Mouse (Mus musculus) embryonic facial prominence, embryonic 13.5 days (tissue): Measurements from ENCODE around the gene Tceal8. TPM values are rescaled to one million over a fixed set of nuclear protein-coding genes. Genes with fewer than 3 reads are reported as not detected.
"Not testable (repeated sequence)": the region's sequence is repeated elsewhere in the genome, so short reads cannot be mapped to it uniquely, and the experiment has no call there.

Experiments used
- ATAC-seq: fragments of 200-750 bp; cut with Nextera tagmentation; 2 replicates; pipeline ENCODE4 v1.8.0; 2017; ENCODE audit warnings: low read depth; ENCODE audit not compliant: insufficient number of reproducible peaks, insufficient read depth, low FRiP score, low TSS enrichment
- H3K27ac ChIP-seq: fragments of 300-500 bp; sonication (generic); 2 replicates; pipeline ENCODE4 v1.5.1; 2015; ENCODE audit warnings: moderate library complexity, mild to moderate bottlenecking, inconsistent platforms
- H3K27me3 ChIP-seq: fragments of 300-500 bp; sonication (generic); 2 replicates; pipeline ENCODE4 v1.6.1; 2015; ENCODE audit warnings: mild to moderate bottlenecking, inconsistent platforms
- H3K36me3 ChIP-seq: fragments of 300-500 bp; sonication (generic); 2 replicates; pipeline ENCODE4 v1.6.1; 2015; ENCODE audit warnings: mild to moderate bottlenecking, inconsistent platforms
- H3K4me1 ChIP-seq: fragments of 300-500 bp; sonication (generic); 2 replicates; pipeline ENCODE4 v1.6.1; 2015; ENCODE audit warnings: inconsistent platforms
- H3K4me2 ChIP-seq: fragments of 300-500 bp; sonication (generic); 2 replicates; pipeline ENCODE4 v1.6.1; 2015; ENCODE audit warnings: moderate library complexity, mild to moderate bottlenecking, inconsistent platforms
- H3K4me3 ChIP-seq: fragments of 300-500 bp; sonication (generic); 2 replicates; pipeline ENCODE4 v1.5.1; 2015; ENCODE audit warnings: mild to moderate bottlenecking, inconsistent platforms
- H3K9ac ChIP-seq: fragments of 300-500 bp; sonication (generic); 2 replicates; pipeline ENCODE4 v1.6.1; 2015; ENCODE audit warnings: mild to moderate bottlenecking, inconsistent platforms
- H3K9me3 ChIP-seq: fragments of 300-500 bp; sonication (generic); 2 replicates; pipeline ENCODE4 v1.6.1; 2016; ENCODE audit warnings: inconsistent platforms
- WGBS: fragments of 180-500 bp; shearing (Covaris S2); methylation state at CpG from one replicate; pipeline ENCODE4 v1.1.7; 2015; ENCODE audit warnings: mixed read lengths; 5-methylcytosine and 5-hydroxymethylcytosine counted together
- polyA plus RNA-seq: library from polyadenylated mRNA; unstranded; fragments of >200 nt; fragmentation: Nextera tagmentation; extraction: Ambion mirVana; gene quantifications from 2 replicates; pipeline ENCODE4 v1.2.1, GENCODE M21; 2015

The Tceal8 gene
- polyA plus RNA-seq, 1 experiment from 2014 or later, result 222 TPM

- 28% methylated on average over 10 of the region's 10 CpGs for WGBS
- peak overlapping the region; percentile 92 for H3K27ac ChIP-seq
- ATAC-seq, result no peak
- H3K4me2 ChIP-seq, result peak overlapping the region; percentile 55
- H3K27me3 ChIP-seq, result peaks cover 18% of the 10 kb centered on the region
- peak overlapping the region; percentile 59 for H3K4me3 ChIP-seq
- H3K4me1 ChIP-seq, result peaks cover 3% of the 10 kb centered on the region; the same call in 1 of the 2 replicates
- no peaks in the 10 kb centered on the region for H3K9me3 ChIP-seq
- peaks cover 6% of the 10 kb centered on the region; the same call in 1 of the 2 replicates for H3K36me3 ChIP-seq
- peak overlapping the region; percentile 58 for H3K9ac ChIP-seq
Observed at GRCm38 (mm10) chrX:136172786-136173185, 644 bp upstream of the Tceal8 start.

- Histone ChIP-seq H3K36me3 (peaks cover 6% of the 10 kb centered on the region; the same call in 1 of the 2 replicates), H3K4me2 (peak overlapping the region; percentile 57), H3K9ac (peak overlapping the region; percentile 84), H3K27ac (peak overlapping the region; percentile 92), H3K4me1 (peaks cover 3% of the 10 kb centered on the region; the same call in 1 of the 2 replicates), H3K4me3 (peak overlapping the region; percentile 59), H3K9me3 (no peaks in the 10 kb centered on the region), H3K27me3 (peaks cover 13% of the 10 kb centered on the region)
- ATAC-seq, result peak; percentile 60; the same call in 1 of the 2 replicates
- 21% methylated on average over 24 of the region's 24 CpGs for WGBS
Observed at GRCm38 (mm10) chrX:136171189-136172117, 689 bp downstream of the Tceal8 start.

DNA sequence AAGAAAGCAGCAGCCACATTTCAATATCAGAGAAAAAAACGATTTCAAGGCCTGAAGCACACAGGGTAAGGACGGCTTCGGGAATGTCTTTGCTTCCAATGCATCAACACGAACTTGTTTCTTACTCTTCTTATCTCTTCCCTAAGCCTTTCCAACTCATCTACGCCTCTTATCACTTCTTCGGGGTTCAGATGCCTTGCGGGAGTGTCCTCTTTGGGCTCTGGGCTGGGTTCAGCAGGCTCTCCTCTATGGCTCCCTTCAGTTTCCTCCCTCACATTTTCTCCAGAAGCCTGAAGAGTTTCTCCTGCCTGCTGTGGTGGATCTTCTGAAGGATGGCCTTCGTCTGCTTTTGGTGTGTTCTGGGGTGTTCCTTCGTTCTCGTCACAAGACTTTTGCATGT lies 1.5 kb downstream of the Tceal8 start:
- Histone ChIP-seq H3K27ac (no peak overlapping the region), H3K27me3 (peaks cover 18% of the 10 kb centered on the region), H3K4me3 (peak overlapping the region; percentile 59), H3K4me1 (peaks cover 3% of the 10 kb centered on the region; the same call in 1 of the 2 replicates), H3K9ac (no peak overlapping the region; the same call in 1 of the 2 replicates), H3K9me3 (no peaks in the 10 kb centered on the region), H3K4me2 (peak overlapping the region; percentile 57), H3K36me3 (peaks cover 6% of the 10 kb centered on the region; the same call in 1 of the 2 replicates)
- no peak for ATAC-seq
- 63% methylated on average over 10 of the region's 10 CpGs for WGBS

- H3K4me3 ChIP-seq, result no peak overlapping the region
- H3K27ac ChIP-seq, result no peak overlapping the region
- H3K4me1 ChIP-seq, result no peaks in the 10 kb centered on the region
- no peak overlapping the region for H3K4me2 ChIP-seq
- no peaks in the 10 kb centered on the region for H3K27me3 ChIP-seq
- no peak overlapping the region for H3K9ac ChIP-seq
- ATAC-seq, result no peak
- H3K36me3 ChIP-seq, result no peaks in the 10 kb centered on the region
- H3K9me3 ChIP-seq, result no peaks in the 10 kb centered on the region
- WGBS, result 71% methylated on average over 7 of the region's 7 CpGs
Observed at GRCm38 (mm10) chrX:136144195-136144594, 27.9 kb downstream of the Tceal8 start.

DNA sequence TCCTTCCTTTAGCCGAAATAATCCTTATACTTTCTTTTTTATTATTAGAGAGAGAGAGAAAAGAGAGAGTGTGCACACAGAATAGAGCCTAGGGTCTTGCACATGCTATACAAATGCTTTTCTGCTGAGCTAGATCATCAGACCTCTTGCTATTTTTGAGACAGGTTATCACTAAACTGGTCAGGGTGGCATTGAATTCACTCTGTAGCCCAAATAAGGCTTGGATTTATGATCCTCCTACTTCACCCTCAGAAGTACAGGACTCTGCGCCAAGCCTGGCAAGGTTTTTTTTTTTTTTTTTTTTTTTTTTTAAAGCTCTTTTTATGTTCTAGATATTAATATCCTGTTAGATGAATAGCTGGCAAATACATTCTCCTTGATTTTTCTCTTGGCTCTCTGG lies 28.4 kb downstream of the Tceal8 start:
- Histone ChIP-seq H3K4me1 (no peaks in the 10 kb centered on the region), H3K4me2 (no peak overlapping the region), H3K36me3 (no peaks in the 10 kb centered on the region), H3K9ac (no peak overlapping the region), H3K4me3 (no peak overlapping the region), H3K9me3 (no peaks in the 10 kb centered on the region), H3K27me3 (no peaks in the 10 kb centered on the region), H3K27ac (no peak overlapping the region)
- 78% methylated on average over 2 of the region's 2 CpGs for WGBS
- ATAC-seq, result no peak

- Histone ChIP-seq H3K9ac (no peak overlapping the region), H3K27ac (no peak overlapping the region), H3K9me3 (no peaks in the 10 kb centered on the region), H3K27me3 (peaks cover 5% of the 10 kb centered on the region; the same call in 1 of the 2 replicates), H3K4me1 (no peaks in the 10 kb centered on the region), H3K36me3 (no peaks in the 10 kb centered on the region), H3K4me2 (no peak overlapping the region), H3K4me3 (no peak overlapping the region)
- 81% methylated on average over 5 of the region's 5 CpGs for WGBS
- no peak for ATAC-seq
Observed at GRCm38 (mm10) chrX:136141385-136141784, 30.8 kb downstream of the Tceal8 start.

GRCm38 (mm10) chrX:136139640-136140004 lies 32.5 kb downstream of the Tceal8 start:
- 37% methylated on average over 5 of the region's 5 CpGs for WGBS
- peak overlapping the region; percentile 40 for H3K4me3 ChIP-seq
- H3K27ac ChIP-seq, H3K36me3 ChIP-seq, H3K9me3 ChIP-seq, H3K4me1 ChIP-seq, H3K27me3 ChIP-seq, ATAC-seq: not testable (repeated sequence)
- peak overlapping the region; percentile 54 for H3K4me2 ChIP-seq
- H3K9ac ChIP-seq, result peak overlapping the region; percentile 32; the same call in 1 of the 2 replicates

GRCm38 (mm10) chrX:136138827-136139639 lies 33.1 kb downstream of the Tceal8 start, which contains the start of gene Bex4:
Bex4 (plus strand) TSS chrX:136138996.
- H3K9me3 ChIP-seq, H3K27ac ChIP-seq, H3K36me3 ChIP-seq, H3K4me1 ChIP-seq, H3K27me3 ChIP-seq: not testable (repeated sequence)
- Histone ChIP-seq H3K4me3 (peak within 1 kb of the TSS; percentile 40), H3K9ac (peak within 1 kb of the TSS; percentile 32; the same call in 1 of the 2 replicates), H3K4me2 (peak within 1 kb of the TSS; percentile 54)
- peak; percentile 76 for ATAC-seq
- 29% methylated on average over 18 of the region's 64 CpGs for WGBS

GRCm38 (mm10) chrX:136135559-136135958 lies 36.6 kb downstream of the Tceal8 start:
- no peak for ATAC-seq
- WGBS, result 88% methylated on average over 4 of the region's 4 CpGs
- Histone ChIP-seq H3K9ac (no peak overlapping the region), H3K4me2 (no peak overlapping the region), H3K4me1 (no peaks in the 10 kb centered on the region), H3K27me3 (peaks cover 7% of the 10 kb centered on the region; the same call in 1 of the 2 replicates), H3K27ac (no peak overlapping the region), H3K4me3 (no peak overlapping the region), H3K9me3 (no peaks in the 10 kb centered on the region), H3K36me3 (no peaks in the 10 kb centered on the region)

- Histone ChIP-seq H3K4me1 (no peaks in the 10 kb centered on the region), H3K36me3 (no peaks in the 10 kb centered on the region), H3K4me2 (peak overlapping the region; percentile 35), H3K9ac (no peak overlapping the region), H3K27me3 (no peaks in the 10 kb centered on the region), H3K9me3 (no peaks in the 10 kb centered on the region), H3K27ac (no peak overlapping the region), H3K4me3 (no peak overlapping the region)
- 17% methylated on average over 5 of the region's 5 CpGs for WGBS
- ATAC-seq, result no peak
Observed at GRCm38 (mm10) chrX:136127744-136128064, 44.4 kb downstream of the Tceal8 start.

- H3K4me2 ChIP-seq, result no peak overlapping the region
- WGBS, result 58% methylated on average over 8 of the region's 8 CpGs
- no peak overlapping the region for H3K4me3 ChIP-seq
- H3K9me3 ChIP-seq, result no peaks in the 10 kb centered on the region
- H3K27me3 ChIP-seq, result no peaks in the 10 kb centered on the region
- no peaks in the 10 kb centered on the region for H3K36me3 ChIP-seq
- no peak for ATAC-seq
- H3K4me1 ChIP-seq, result no peaks in the 10 kb centered on the region
- no peak overlapping the region for H3K9ac ChIP-seq
- no peak overlapping the region for H3K27ac ChIP-seq
Observed at GRCm38 (mm10) chrX:136127038-136127743, 45.0 kb downstream of the Tceal8 start.
